Mouse (Mus musculus): ENCODE results near the gene Xab2. TPM values are rescaled to one million over a fixed set of nuclear protein-coding genes. Genes with fewer than 3 reads are reported as not detected.
A peak's percentile ranks its signal among the peaks of the same experiment; 100 is the strongest.
"Not testable (repeated sequence)": the region's sequence is repeated elsewhere in the genome, so short reads cannot be mapped to it uniquely, and the experiment has no call there.

Xab2 gene
- polyA plus RNA-seq, 1 experiment from 2014 or later: 46.2 TPM

GRCm38 (mm10) chr8:3581961-3582360, 39.2 kb downstream of the Xab2 start:
- WGBS: 93% methylated on average over 2 of the region's 3 CpGs
- not testable (repeated sequence) for H3K36me3 ChIP-seq; ATAC-seq (ENCODE audit: low FRiP score); H3K9ac ChIP-seq (replicated peaks); H3K9me3 ChIP-seq (replicated peaks); H3K27me3 ChIP-seq (replicated peaks); H3K27ac ChIP-seq (replicated peaks); H3K4me3 ChIP-seq (replicated peaks); H3K4me1 ChIP-seq; H3K4me2 ChIP-seq

- Histone ChIP-seq H3K9me3 (replicated peaks) (no peaks in the 10 kb centered on the region), H3K27ac (replicated peaks) (no peak overlapping the region), H3K9ac (replicated peaks) (no peak overlapping the region; the same call in 1 of the 2 replicates), H3K27me3 (replicated peaks) (no peaks in the 10 kb centered on the region), H3K36me3 (no peaks in the 10 kb centered on the region), H3K4me1 (no peaks in the 10 kb centered on the region), H3K4me2 (no peak overlapping the region), H3K4me3 (replicated peaks) (no peak overlapping the region)
- WGBS: 82% methylated on average over 9 of the region's 9 CpGs
- no peak for ATAC-seq (ENCODE audit: low FRiP score)
Observed at GRCm38 (mm10) chr8:3579390-3580364, 41.4 kb downstream of the Xab2 start.

DNA sequence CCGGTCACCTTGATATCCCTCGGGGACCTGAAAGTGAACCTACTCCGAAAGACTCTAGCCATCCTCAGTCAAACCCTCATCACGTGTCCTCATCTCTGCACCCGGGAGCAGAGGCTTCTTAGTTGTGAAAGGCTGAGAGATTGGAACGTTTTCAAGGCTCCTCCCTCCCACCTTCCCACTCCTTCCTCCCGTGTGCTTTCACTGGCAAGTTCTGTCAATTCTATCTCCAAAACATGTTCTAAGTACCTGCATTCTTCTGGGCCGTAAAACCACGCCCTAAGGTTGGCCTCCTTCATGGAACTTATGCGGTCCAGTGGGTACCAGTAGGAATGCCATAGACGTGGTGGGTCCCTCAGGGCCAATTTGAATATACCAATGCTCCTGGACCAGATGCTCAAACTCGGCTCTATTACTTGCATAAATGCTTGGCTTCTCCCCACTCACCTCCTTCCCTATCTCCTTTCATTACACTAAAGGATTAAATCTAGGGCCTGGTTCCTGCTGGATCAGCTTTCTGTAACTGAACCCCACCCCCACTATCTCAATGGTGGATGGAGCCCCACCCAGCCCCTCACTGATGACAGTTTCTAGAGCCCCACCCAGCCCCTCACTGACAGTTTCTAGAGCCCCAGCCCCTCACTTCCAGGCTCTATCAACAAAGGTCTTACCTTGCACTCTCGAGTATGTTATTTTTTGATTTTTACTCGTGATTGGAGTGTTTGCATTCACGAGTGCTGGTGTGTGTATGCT, 44.7 kb downstream of the Xab2 start:
- Histone ChIP-seq H3K4me2 (no peak overlapping the region), H3K27me3 (replicated peaks) (no peaks in the 10 kb centered on the region), H3K9ac (replicated peaks) (no peak overlapping the region), H3K9me3 (replicated peaks) (no peaks in the 10 kb centered on the region), H3K27ac (replicated peaks) (no peak overlapping the region), H3K4me3 (replicated peaks) (no peak overlapping the region), H3K36me3 (no peaks in the 10 kb centered on the region), H3K4me1 (no peaks in the 10 kb centered on the region)
- WGBS: 78% methylated on average over 15 of the region's 15 CpGs
- no peak for ATAC-seq (ENCODE audit: low FRiP score)

DNA sequence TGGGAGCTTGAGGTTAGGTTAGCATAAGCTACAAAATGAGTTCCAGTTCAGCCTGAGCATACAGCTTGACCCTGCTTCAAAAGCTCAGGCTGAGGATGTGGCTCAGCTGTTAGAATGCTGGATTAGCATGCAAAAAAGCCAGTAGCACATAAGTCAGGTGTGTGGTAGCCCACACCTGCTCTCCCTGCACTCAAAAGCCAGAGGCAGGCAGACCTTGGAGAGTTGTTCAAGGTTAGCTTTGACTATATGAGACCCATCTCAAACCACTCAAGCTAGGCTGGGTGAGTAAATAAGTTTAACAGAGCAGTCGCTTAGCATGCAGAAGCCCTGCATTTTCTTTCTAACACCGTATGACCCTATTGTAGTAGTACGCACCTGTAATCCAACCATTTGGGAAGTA, 46.6 kb downstream of the Xab2 start:
- no peak for ATAC-seq (ENCODE audit: low FRiP score)
- no peaks in the 10 kb centered on the region for H3K36me3 ChIP-seq
- 92% methylated on average over 3 of the region's 3 CpGs for WGBS
- no peak overlapping the region for H3K27ac ChIP-seq (replicated peaks)
- H3K4me2 ChIP-seq: no peak overlapping the region
- no peaks in the 10 kb centered on the region for H3K4me1 ChIP-seq
- no peaks in the 10 kb centered on the region for H3K27me3 ChIP-seq (replicated peaks)
- H3K9me3 ChIP-seq (replicated peaks): no peaks in the 10 kb centered on the region
- no peak overlapping the region for H3K4me3 ChIP-seq (replicated peaks)
- H3K9ac ChIP-seq (replicated peaks): no peak overlapping the region

DNA sequence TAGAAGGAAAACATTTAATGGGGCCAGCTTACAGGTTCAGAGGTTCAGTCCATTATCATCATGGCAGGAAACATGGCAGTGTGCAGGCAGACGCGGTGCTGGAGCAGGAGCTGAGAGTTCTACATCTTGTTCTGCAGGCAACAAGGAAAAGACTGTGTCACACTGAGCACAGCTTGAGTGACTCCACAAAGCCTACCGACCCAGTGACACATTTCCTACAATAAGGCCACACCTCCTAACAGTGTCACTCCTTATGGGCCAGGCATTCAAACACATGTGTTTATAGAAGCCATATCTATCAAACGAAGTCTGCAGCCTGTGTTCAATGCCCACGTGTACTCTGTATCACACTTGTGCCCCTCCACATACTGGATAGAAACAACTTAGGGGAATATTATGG, 51.3 kb downstream of the Xab2 start:
- no peak overlapping the region for H3K27ac ChIP-seq (replicated peaks)
- no peak overlapping the region for H3K9ac ChIP-seq (replicated peaks)
- H3K36me3 ChIP-seq: no peaks in the 10 kb centered on the region
- no peak overlapping the region for H3K4me2 ChIP-seq
- no peaks in the 10 kb centered on the region for H3K27me3 ChIP-seq (replicated peaks)
- H3K4me3 ChIP-seq (replicated peaks): no peak overlapping the region
- ATAC-seq (ENCODE audit: low FRiP score): no peak
- WGBS: 97% methylated on average over 5 of the region's 5 CpGs
- peaks cover 5% of the 10 kb centered on the region; the same call in 1 of the 2 replicates for H3K4me1 ChIP-seq
- H3K9me3 ChIP-seq (replicated peaks): no peaks in the 10 kb centered on the region

- Histone ChIP-seq H3K36me3 (no peaks in the 10 kb centered on the region), H3K27ac (replicated peaks) (no peak overlapping the region), H3K27me3 (replicated peaks) (no peaks in the 10 kb centered on the region), H3K9ac (replicated peaks) (no peak overlapping the region), H3K9me3 (replicated peaks) (no peaks in the 10 kb centered on the region), H3K4me3 (replicated peaks) (no peak overlapping the region), H3K4me1 (peaks cover 5% of the 10 kb centered on the region; the same call in 1 of the 2 replicates), H3K4me2 (peak overlapping the region; percentile 45)
- WGBS: 10% methylated on average over 7 of the region's 7 CpGs
- ATAC-seq (ENCODE audit: low FRiP score): no peak
Observed at GRCm38 (mm10) chr8:3568378-3568777, 52.7 kb downstream of the Xab2 start.

DNA sequence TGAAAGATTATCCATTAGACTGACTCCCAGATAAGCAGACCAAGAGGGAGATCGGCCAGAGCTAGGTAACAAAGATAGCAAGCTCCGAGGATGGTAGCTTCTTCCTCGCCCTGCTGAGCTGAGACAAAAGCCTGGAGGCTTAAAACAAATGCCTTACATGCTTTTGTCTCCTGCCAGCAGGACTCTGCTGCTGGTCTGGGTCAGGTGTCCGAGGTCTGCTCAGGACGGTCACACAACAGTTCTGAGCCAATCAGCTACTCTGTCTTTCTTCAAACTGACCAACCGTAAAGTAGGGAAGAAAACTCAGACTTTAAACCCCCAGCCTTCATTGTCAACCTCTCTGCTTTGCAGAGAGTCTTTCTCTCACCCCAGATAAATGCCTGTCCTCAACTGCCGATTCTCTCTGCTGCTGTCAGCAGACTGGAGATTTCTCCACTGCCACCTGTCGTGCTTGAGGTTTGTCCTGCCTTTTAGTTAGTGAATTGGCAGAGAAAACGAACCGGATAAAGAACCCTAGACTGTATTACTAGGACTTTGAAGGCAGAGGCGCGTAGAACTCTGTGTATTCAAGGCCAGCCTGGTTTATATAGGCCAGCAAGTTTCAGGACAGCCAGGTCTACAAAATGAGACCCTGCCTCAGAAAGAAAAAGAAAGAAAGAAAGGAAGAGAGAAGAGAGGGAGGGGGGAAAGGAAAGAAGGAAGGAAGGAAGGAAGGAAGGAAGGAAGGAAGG, 53.3 kb downstream of the Xab2 start, which contains the start of gene C330021F23Rik:
TSS of gene C330021F23Rik (plus strand) at position 350 of the 731 bp plus-strand sequence.
- WGBS: 1% methylated on average over 12 of the region's 12 CpGs
- H3K9ac ChIP-seq (replicated peaks): 0 out of 2 replicates have a peak within 1 kb of the TSS, but pooled peaks have one; percentile 14
- no peaks in the 10 kb centered on the region for H3K27me3 ChIP-seq (replicated peaks)
- peaks cover 5% of the 10 kb centered on the region; the same call in 1 of the 2 replicates for H3K4me1 ChIP-seq
- ATAC-seq (ENCODE audit: low FRiP score): no peak
- no peak within 1 kb of the TSS for H3K4me3 ChIP-seq (replicated peaks)
- no peak within 1 kb of the TSS for H3K27ac ChIP-seq (replicated peaks)
- peak within 1 kb of the TSS; percentile 45 for H3K4me2 ChIP-seq
- H3K9me3 ChIP-seq (replicated peaks): no peaks in the 10 kb centered on the region
- H3K36me3 ChIP-seq: no peaks in the 10 kb centered on the region

Other genes with a start within 250 kb of the Xab2 start
- 8.1 and 9.5 TPM in 2 replicates for gene Arhgef18, start 228.3 kb downstream of the Xab2 start, polyA plus RNA-seq (2015; fragmentation: Nextera tagmentation; extraction: Ambion mirVana)
- gene Pex11g, start 153.6 kb downstream of the Xab2 start, polyA plus RNA-seq (2015; fragmentation: Nextera tagmentation; extraction: Ambion mirVana): 4.0 and 5.7 TPM in 2 replicates
- 0.50 and 0.61 TPM in 2 replicates for gene Tex45, start 150.5 kb downstream of the Xab2 start, polyA plus RNA-seq (2015; fragmentation: Nextera tagmentation; extraction: Ambion mirVana)
- 62.7 and 64.3 TPM in 2 replicates for gene Zfp358, start 128.2 kb downstream of the Xab2 start, polyA plus RNA-seq (2015; fragmentation: Nextera tagmentation; extraction: Ambion mirVana)
- gene Mcoln1, start 120.9 kb downstream of the Xab2 start, polyA plus RNA-seq (2015; fragmentation: Nextera tagmentation; extraction: Ambion mirVana): 97.7 and 106 TPM in 2 replicates
- gene Pnpla6, start 105.9 kb downstream of the Xab2 start, polyA plus RNA-seq (2015; fragmentation: Nextera tagmentation; extraction: Ambion mirVana): 42.5 and 44.3 TPM in 2 replicates
- gene C330021F23Rik, start 53.3 kb downstream of the Xab2 start, polyA plus RNA-seq (2015; fragmentation: Nextera tagmentation; extraction: Ambion mirVana): 0.52 and 0.56 TPM in 2 replicates
- gene Camsap3, start 34.0 kb downstream of the Xab2 start, polyA plus RNA-seq (2015; fragmentation: Nextera tagmentation; extraction: Ambion mirVana): 37.6 and 41.3 TPM in 2 replicates
- 86.0 and 90.1 TPM in 2 replicates for gene Pet100, start 232 bp upstream of the Xab2 start, polyA plus RNA-seq (2015; fragmentation: Nextera tagmentation; extraction: Ambion mirVana)
- gene Pcp2, start 4.2 kb upstream of the Xab2 start, polyA plus RNA-seq (2015; fragmentation: Nextera tagmentation; extraction: Ambion mirVana): 0.11 and 0.82 TPM in 2 replicates
- gene Stxbp2, start 9.6 kb upstream of the Xab2 start, polyA plus RNA-seq (2015; fragmentation: Nextera tagmentation; extraction: Ambion mirVana): 40.9 and 66.3 TPM in 2 replicates
- 0.27 and 0.56 TPM in 2 replicates for gene Retn, start 34.5 kb upstream of the Xab2 start, polyA plus RNA-seq (2015; fragmentation: Nextera tagmentation; extraction: Ambion mirVana)
- gene Mcemp1, start 44.4 kb upstream of the Xab2 start, polyA plus RNA-seq (2015; fragmentation: Nextera tagmentation; extraction: Ambion mirVana): 0.23 and 0.28 TPM in 2 replicates
- 21.7 and 22.8 TPM in 2 replicates for gene Fcor, start 51.0 kb upstream of the Xab2 start, polyA plus RNA-seq (2015; fragmentation: Nextera tagmentation; extraction: Ambion mirVana)
- 53.5 and 58.3 TPM in 2 replicates for gene Trappc5, start 55.0 kb upstream of the Xab2 start, polyA plus RNA-seq (2015; fragmentation: Nextera tagmentation; extraction: Ambion mirVana)
- gene Fcer2a, start 72.9 kb upstream of the Xab2 start, polyA plus RNA-seq (2015; fragmentation: Nextera tagmentation; extraction: Ambion mirVana): 0.31 and 0.35 TPM in 2 replicates
- not detected in 2 replicates for gene Clec4g, start 99.3 kb upstream of the Xab2 start, polyA plus RNA-seq (2015; fragmentation: Nextera tagmentation; extraction: Ambion mirVana)
- 0.28 TPM in 1 of 2 replicates, not detected in the other for gene Cd209a, start 127.7 kb upstream of the Xab2 start, polyA plus RNA-seq (2015; fragmentation: Nextera tagmentation; extraction: Ambion mirVana)
- gene Cd209e, start 233.0 kb upstream of the Xab2 start, polyA plus RNA-seq (2015; fragmentation: Nextera tagmentation; extraction: Ambion mirVana): 0.10 TPM in 1 of 2 replicates, not detected in the other

Measured in neural tube, embryonic 15.5 days (tissue).